Mouse (Mus musculus): ENCODE data around the gene Fblim1.
"Not testable (repeated sequence)": the region's sequence is repeated elsewhere in the genome, so short reads cannot be mapped to it uniquely, and the experiment has no call there.

Fblim1 gene

DNA sequence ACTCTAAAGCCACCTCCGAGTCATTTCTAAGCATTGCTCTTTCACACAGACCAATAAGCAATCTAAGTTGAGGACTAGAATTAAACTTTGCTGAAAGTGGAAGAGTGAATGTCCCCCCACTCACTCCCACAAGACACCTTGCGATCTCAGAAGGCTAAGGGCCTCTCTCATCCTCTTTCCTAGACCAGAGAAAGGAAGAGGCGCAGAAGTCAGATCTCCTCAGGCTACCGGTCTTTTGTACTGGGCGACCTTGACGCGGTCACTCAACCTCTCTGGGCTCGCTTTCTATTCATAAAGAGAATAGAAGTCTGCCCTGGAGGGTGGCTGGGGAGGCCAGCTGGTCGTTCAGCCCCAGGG is 7.0 kb downstream of the Fblim1 start:
- no peak for DNase-seq

DNA sequence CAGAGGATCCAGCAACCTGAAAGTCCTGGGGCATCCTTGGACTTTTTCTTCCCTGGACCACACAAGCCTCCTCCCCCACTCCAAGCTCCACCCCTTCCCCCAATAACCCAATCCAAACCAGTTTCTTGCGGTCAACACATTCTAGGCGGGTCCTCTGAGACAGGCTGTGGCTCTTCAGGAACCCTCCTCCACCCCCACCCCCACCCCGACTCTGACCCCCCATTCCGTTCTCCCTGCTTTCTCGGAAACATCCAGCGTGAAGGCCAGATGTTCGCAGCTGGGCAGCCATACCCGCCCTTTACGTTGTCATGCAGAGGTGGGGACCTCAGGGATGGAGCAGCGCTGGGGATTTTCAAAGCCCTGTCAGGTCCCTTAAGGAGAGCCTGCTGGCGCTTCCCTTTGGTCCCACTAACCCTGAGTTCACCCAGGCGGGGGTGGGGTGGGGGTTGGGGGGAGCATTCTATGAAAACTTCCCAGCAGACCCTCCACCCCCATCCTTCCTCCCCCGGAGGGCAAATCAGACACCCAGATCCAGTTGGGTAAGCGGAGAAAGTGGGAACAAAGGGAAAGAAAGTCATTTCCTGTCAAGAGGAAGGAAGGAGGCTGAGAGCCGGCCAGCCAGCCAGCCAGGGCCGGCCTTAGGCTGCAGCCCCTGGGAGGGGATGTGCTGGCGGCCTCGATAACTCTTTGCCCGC is 7.5 kb downstream of the Fblim1 start:
- DNase-seq, result no peak

DNA sequence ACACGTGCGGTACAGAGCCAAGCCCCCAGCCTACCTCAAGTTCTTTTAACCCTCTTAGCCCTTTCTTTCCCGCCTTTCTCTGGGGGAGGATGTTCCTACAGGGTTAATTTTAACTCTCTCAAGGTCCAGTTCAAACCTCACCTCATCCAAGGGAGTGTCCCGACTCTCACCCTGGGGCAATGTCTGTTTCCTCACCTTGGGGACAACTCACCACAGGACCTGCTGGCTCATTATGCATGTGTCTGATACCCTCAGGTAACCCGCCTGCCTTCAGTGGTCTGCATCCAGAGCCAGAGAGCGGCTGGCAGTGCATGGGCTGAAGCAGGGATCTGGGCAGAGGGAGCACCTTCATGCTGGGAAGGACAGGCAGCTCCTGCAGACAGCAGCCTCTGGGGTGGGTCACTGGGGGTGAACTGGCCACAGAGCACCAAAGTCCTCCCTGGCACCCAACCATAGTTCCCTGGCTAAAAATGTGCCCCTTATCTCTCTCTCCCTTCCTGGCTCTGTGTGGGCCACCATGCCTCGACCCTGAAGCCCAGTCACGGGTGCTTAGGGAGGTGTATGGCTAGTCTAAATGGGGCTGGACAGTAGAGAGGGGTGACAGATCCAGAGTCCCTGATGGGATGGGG is 9.1 kb downstream of the Fblim1 start:
- no peak for DNase-seq

DNA sequence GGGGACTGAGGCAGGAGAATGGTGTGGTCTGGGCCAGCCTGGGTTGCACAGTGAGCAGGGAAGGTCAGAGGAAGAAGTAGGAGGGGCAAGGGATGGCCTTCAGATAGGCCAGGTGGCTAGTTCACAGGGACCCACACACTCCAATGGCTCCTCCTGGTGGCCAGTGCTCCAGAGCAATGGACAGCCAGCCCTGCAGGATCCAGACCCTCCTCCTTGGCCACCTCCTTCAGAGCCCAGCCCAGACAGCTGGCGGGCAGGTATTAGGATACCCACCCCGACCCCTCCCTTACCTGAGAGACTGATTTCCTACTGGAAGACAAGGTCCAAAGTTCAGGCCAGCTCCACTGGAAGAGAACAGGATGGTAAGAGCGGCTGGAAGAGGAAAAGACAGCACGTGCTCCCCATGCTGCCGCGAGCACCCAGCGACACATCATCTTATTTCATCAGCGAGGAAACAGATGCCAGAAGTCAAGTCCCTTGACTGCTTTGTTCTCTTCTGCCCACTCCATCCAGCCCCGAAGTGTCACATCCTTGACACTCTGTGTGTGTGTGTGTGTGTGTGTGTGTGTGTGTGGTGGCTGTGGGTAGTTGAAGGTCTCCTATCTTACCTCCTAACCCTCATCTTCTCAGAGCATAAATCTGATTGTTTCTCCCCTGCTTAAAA is 10.2 kb downstream of the Fblim1 start:
- DNase-seq, result no peak

DNA sequence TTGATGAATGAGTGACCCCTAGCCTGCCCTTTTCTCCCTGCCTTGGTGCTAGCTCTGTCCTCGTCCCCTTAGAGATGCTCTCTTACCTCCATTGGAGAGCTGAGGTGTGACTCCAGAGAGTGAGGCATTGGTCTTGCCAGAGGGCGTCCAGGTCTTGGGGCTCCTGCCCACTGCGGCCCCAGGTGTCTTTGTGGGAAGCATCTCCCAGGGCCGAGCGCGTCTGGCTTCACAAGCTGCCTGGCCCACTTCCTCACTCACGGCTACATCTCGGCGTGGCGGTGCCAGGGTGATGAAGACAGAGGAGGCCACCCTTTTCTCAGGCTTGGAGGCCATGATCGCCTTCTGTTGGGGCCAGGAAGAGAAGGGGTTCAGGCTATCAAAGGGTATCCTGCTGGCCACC is 10.8 kb downstream of the Fblim1 start:
- no peak for DNase-seq

DNA sequence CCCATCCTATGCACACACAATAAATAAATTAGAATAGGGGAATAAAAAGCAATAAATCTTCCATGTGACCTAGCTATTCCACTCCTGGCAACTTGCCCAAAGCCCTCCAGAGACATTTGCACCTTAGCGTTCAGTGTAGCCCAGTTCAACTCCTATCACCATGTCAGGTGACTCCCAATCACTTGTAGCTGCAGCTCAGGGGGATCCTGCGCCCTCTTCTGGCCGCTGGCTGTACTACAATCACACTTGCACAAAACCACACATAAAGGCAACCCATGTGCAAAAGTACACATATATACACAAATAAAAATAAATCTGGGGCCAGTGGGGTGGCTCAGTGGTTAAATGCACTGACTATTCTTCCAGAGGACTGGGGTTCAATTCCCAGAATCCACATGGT is 14.3 kb downstream of the Fblim1 start:
- DNase-seq, result no peak

DNA sequence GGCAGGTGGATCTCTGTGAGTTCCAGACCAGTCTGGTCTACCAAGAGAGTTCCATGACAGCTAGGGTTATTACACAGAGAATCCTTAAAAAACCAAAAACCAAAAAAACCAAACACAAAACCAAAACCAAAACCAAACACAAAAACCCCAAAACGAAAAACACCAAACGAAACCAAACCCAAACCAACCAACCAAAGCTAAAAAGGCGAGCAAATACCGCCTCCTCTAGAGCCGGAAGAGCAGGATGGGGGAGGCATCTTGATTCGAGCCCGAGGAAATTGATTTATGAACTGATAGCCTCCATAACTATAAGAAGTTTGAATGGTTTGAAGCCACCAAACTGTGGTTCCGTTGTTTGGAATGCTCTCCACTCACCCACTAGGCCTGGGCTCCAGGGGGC is 22.0 kb downstream of the Fblim1 start:
- DNase-seq, result no peak

DNA sequence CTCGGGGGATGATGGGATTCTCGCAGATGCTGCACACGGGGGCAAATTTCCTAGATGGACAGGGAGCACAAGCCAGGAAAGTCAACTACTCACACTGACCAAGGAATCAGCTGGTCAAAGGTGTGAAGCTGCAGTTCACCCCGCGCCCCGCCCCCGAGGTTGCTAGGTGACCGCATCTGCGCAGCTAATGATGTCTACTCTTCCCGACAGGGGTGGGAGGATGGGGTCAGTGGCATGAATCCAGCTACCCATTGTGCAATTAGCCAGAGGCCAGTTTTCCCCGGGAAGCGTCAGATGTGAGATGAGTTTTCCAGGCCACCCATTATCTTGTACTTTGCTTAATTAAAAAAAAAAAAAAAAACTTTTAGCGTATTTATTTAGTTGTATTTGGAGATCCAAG is 24.8 kb downstream of the Fblim1 start:
- DNase-seq, result no peak

DNA sequence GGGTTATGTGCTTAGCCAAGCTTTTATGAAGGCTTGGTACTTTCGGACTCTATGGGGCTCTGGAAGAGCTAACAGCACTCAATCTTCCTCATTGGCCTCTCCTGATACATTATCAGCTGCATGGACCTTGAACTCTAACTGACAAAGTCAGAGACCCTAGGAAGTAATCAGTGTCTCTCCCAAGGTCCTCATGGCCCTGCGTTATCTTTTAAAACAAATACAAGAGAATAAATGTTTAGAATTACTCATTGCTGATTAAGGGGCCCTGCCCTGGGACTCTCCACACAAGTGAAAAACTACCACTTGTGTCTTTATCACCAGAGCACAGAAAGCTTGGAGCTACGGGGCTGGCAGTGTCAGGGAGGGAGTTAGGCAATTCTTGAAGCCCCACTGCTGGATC is 27.1 kb downstream of the Fblim1 start:
- DNase-seq, result no peak

DNA sequence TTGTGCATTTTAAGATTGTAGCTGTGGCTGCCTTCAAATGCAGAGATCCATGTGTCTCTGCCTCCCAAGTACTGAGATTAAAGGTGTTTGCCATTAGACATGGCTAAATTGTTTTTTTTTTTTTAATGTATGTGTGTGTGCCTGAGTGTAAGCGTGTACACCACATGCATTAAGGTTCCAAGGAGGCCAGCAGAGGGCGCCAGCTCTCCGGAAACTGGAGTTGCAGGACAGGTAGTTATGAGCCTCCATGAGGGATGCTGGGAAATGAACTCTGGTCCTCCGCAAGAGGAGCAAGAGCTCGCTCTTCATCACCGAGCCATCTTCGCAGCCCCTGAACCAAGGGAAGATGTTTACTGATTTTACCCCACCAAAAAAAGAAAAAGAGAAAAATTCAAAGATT is 29.0 kb downstream of the Fblim1 start:
- no peak for DNase-seq

DNA sequence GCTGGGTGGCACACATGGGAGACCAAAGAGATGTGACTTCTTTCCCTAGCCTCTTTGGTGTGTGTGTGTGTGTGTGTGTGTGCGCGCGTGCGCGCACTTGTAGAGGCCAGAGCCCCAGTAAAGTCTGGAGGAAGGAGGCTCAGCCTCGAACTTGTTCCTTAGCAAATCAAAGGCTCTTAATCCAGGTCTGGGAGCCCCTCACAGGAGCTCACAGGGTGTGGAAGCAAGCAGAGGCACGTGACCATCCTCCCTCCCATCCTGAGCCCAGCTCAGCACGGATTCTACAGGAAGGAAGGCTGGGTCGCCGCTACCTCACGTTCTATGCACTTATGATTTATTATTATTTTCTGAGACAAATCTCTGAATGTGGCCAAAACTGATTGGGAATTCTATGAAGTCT is 29.5 kb downstream of the Fblim1 start:
- no peak for DNase-seq

DNA sequence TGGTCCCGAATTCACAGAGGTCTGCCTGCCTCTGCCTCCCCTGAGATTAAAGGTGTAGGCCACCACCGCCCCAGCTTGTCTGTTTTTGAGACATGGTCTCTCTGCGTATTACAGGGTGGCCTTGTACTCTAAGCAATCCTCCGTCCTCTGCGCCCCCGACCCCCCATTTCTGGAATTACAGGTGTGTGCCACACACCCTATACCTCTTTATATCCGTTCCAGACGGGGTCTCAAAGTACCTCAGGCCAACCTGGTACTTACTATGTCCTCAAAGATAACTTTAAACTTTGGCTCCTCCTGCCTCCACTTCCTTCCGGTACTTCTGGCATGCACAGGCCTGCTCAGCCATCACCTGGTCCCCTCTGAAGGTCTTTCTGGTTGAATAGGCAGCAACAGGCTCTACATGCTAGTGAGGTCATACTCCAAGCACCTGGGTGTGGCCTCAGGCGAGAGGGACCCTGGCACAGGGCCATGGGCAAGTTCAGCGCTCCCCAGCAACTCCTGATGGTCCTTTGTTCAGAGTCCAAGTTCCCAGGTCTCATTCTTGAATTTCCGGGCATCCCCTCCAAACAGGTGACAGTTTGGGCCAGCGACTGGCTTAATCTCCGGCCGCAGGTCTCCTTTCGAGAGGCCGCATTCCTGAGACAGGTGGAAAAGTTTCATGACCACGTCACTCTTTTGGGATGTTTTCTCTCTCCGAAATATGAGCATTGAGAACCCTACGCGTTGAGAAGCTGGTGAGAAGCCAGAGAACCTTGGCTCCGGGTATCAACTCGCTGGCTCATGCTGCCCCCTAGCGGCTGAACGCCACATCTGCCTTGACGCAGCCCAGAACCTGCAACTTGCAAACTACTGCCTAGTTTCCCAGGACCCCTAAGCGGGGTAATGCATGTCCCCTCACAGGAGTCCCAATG is 30.9 kb downstream of the Fblim1 start:
- DNase-seq, result peak; percentile 77

DNA sequence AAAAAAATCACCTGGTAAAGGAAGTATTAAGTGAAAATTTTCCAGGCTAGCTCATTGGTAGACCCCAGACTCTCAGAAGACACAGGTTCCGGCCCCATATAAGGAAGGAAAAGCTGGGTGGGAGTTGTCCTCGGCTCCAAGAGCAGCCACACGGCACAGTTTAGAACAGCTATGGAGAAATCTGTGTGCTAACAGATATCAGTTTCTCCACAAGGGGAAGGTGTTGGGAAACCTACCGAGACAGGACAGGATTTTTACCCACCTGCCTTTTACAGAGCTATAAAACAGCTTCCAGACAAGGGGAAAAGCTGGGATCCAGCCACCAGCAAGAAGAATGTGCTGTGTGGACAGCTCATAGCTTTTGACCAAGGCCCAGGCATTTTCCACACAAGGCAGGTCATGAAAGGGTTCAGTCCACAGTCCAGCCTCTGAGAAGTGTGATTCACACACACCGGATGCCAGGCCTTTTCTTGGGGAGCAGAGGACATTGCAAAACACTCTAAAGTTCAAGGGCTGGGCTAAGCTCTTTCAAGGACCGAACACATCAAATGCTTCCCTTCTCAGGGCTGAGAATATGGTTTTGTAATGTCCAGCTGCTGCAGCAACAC is 32.4 kb downstream of the Fblim1 start:
- DNase-seq, result no peak

DNA sequence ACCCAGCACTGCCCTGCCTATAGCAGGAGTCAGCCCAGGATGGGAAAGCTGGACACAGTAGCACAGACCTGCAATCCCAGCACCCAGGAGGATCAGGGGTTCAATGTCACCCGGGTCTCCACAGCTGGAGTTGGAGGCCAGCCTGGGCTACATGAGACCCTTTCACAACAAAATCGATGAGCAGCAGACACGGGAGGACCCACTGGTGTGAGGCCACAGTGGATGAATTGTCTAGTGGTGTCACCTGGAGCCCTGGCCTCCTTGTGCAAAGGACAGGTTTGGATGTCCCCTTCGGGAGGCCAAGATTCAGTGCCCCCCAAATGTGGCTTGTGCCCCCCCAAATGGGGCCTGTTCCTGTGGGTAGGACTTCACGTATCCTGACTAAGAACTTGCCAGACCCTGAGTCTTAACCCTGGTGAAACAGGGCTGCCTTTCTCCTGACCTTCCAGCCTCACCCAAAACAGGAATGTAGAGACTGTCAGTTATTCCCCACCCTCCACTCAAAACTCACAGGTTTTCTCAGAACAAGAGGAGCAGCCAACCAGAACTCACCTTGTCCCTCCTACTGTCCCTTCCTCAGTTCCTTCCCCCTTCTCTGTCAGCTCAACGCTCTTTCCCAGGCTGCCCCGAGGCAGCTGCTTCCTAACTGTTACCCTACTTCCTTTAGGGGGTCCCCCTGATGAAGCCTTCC is 33.1 kb downstream of the Fblim1 start:
- no peak for DNase-seq

DNA sequence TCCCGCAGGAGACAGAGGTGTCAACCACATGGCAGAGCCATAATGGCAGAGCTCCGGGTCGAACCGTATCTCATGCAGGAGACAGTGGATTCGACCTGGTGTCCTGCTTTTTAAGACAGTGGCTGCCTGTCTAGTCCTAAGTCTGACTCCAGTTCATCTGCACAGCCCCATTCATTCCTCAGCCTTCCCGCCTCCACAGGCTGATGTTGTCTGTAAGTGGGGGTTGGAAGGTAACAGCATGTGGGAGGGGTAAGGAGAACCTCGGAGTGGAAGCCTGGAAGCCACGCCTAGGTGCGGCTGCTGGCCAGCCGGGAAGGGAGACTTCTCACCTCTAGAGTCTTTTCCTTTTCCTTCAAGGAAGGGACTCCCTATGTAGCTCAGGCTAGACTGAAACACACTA is 34.0 kb downstream of the Fblim1 start:
- no peak for DNase-seq

DNA sequence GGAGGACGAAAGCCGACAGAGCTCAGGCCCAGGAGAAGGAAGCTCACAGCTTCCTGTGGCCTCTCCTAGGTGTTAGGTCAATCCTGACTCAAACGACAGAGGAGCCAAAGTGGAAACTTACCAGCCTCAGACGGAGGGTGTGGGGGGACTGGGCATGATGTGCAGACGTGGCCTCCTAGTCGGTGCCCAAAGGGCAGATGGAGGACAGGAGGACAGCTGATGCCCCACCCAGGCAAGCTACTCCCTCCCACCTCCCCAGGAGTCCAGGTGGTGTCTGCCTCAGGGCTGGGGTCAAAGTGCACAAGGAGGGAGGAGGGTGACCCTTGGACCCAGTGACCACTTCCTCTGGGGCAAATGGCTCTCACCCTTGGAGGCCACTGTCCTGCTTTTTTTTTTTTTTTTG is 34.6 kb downstream of the Fblim1 start:
- no peak for DNase-seq

DNA sequence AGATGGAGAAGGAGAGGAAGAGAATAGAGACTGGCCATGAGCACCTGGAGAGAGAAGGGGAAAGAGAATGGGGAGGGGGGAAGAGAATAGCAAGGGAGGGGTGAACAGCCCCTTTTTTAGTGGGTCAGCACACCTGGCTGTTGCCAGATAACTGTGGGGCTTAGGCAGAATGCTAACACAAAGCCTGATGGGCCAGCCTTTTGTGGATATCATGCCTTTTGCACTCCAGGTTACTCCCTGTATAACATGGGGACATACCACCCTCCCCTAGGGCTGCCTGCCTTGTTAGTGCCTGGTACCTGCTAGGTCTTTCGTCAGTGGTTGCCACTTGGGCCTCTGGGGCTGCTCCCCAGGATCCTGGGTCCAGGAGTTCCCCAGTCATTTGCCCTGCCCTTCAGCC is 35.1 kb downstream of the Fblim1 start:
- no peak for DNase-seq

DNA sequence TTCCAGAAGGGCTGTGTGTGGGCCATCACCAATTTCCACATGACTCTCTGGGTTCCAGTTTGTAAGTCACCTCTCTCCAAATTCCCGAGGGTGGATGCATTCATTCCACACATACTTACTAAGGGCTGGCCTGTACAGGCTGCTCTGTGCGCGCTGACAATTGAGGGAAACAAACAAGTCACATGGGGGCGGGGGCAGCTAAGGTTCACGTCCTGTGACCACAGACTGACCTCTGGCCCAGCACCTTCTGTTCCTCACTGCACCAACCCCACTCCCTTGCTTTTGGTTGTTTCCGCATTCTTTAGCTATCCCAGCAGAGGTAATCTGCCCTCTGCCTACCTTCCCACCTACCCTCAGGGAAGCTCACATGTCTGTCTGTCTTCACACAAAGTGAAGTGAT is 35.9 kb downstream of the Fblim1 start:
- no peak for DNase-seq

DNA sequence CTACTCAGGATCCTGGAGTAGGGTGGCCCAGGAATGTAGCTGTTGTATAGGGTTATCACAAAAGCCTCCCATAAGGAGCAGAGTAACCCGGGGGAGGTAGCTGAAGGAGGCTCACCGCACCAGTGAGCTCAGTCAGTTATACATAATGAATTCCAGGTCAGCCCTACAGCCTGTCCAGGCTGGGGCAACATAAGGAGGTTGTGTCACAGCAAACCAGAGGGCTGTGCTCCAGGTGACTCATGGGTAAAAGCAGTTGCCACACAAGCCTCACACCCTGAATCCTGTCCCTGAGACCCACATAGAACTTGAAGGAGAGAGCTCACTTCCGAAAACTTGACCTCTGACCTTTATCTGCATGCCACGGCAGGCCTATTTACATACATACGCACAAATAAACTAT is 36.9 kb downstream of the Fblim1 start:
- no peak for DNase-seq

DNA sequence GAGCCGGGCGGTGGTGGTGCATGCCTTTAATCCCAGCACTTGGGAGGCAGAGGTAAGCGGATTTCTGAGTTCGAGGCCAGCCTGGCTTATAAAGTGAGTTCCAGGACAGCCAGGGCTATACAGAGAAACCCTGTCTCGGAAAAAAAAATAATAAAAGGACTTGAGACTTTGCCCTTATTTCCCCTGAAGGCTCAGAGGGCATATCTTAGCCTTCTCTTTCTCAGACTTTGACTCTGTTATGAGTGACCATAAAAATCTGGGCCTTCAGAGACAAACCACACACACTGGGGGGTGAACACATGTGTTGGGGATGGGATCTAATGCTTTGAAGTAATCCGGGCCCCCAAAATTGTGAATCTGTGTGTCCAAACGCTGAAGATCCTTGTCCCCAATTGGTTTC is 38.7 kb downstream of the Fblim1 start:
- DNase-seq, result not testable (repeated sequence)

DNA sequence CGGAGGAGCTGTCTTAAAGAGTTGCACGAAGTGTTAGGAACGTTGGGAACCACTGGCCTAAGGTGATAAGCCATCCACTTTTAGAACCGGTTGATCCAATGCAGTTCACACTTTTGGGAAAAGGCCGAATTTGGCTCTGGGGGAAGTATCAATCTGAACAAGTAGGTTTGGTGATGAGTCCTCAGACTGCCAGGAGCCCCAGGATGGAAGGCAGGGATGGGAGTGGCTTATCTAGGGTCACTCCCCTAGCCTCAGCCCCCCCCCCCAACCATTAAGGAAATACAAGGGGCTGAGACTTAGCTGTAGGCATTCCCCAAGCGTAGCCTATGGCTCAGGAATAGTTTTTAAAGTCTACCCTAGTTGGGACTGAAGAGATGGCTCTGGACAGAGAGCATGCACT is 39.7 kb downstream of the Fblim1 start:
- no peak for DNase-seq

DNA sequence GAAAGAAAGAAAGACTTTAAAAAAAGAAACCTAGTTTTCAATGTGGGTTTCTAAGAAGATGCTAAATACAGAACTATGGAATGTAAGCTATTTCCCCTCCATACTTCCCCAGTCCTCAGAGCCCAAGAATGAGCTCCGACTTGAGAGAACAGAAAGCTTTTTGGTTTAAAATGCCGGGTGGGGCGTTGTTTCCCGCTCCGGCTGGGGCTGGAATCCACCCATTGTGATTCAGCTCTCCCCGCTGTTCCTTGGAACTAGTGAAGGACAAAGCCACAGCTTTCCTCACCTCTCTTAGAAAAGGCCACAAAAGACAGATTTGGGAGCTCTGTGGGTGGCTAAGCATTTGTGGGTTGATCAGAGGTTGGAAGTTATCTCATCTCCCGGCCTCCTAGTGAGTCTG is 40.6 kb downstream of the Fblim1 start:
- no peak for DNase-seq

DNA sequence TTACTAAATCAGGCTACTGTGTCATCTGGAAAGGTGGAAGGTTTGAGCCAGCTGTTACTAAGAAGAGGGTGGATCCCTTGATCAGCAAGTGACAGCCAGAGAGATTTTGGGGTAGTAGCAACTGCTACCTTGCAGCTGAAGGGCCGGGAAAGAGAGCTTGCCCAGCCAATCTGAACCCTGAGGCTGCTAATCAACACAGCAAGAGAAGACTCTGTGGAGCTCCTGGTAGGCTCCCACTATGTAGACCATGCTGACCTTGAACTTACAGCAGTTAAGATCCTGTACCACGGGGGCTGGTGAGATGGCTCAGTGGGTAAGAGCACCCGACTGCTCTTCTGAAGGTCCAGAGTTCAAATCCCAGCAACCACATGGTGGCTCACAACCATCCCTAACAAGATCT is 41.2 kb downstream of the Fblim1 start:
- no peak for DNase-seq

Measured in right cerebral cortex, adult 18-20 months (tissue).